Mouse (Mus musculus) olfactory bulb, adult 2 months (tissue): ENCODE results near the gene Ctnnb1.

Experiments
- CTCF ChIP-seq: fragments of 200-500 bp; IDR thresholded peaks from 2 replicates; pipeline ENCODE4 v1.5.1; 2012; ENCODE audit warnings: low read depth, mild to moderate bottlenecking, low read length, moderate library complexity; ENCODE audit not compliant: insufficient read depth
- POLR2A ChIP-seq: fragments of 200-500 bp; IDR thresholded peaks from 2 replicates; pipeline ENCODE4 v1.6.1; 2012; ENCODE audit warnings: mild to moderate bottlenecking, low read depth, low read length, moderate library complexity; ENCODE audit not compliant: insufficient read depth

DNA sequence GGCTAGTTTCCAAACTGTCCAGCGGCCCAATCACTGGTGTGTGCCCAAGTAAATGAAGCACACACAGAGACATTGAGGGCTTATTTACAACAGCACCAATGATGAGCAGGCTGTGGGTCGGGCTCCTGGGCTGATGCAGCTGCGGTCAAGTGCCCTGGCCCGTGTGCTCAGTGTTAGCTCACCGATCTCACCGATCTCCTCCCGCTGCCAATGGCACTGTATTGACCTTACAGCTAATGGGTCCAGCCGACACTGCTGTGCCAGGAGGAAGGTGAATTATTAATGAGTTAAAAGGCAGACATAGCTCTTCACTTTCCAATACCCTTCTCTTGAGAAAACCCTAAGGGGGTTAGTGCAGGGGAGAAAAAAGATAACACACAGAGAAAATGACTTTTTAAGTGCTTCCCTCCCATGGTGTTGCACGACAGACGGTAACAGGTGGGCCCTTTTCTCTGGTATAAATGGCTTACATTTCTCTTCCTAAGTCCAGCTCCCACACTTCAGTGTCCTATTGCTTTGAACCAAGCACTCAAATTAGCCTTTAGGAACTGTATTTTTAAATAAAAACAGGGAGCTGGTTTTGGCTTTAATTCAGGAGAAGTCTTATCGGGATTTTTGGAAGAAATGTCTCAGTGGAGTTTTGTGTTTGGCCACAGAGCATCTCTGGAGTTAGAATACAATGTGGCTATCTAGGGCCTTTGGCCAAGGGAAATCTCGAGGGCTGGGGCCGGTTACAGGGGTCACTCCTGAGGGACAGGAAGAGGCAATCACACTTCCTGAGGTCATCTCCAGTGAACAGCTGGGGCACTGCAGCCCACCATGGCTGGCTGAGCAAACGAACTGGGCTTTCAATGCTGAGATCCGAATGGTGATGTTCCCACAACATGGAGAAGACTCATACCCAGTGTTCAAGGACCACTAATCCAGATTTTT is 65.5 kb downstream of the Ctnnb1 start:
- TF ChIP-seq POLR2A = no peak
- no peak for TF ChIP-seq CTCF
